Comparison of ENCODE assay signal across 12 mouse cellular contexts in genomic region chr14:72292656-72293299, GRCm38 (mm10).
DNase-seq lines count a peak whose midpoint lies in the region; TF ChIP-seq lines count a peak whose summit lies in the region.
"Had no signal": no experiment of that assay in that cellular context is flagged by ENCODE, and none has a peak within 500 bp of the region (broad histone marks: within the 10 kb centered on the region; RNA-seq: fewer than 3 reads in every experiment).

No protein-coding gene starts in this region.

- intact Hi-C loops in left cerebral cortex, postnatal 25 days (cut with DNase I), result loop anchor here (2.0 to 10.0 kb wide), 3 partner anchors 265 to 1398 kb away; no protein-coding TSS in a partner anchor

- 89% methylated on average over 7 of the region's 7 CpGs for WGBS in limb, embryonic 10.5 days

- H3K27me3 ChIP-seq in limb, embryonic 10.5 days (ENCODE audit: low read depth, poor library complexity, severe bottlenecking), result peaks cover 23% of the 10 kb centered on the region; the same call in 1 of the 2 replicates
- H3K27me3 ChIP-seq: liver, embryonic 12.5 days had no signal

- peak; percentile 6 to 41 for DNase-seq in frontal cortex, postnatal 36 days (ENCODE audit: low spot score in 2 of 2)
- DNase-seq in frontal cortex, postnatal 10 days (ENCODE audit: low spot score in 2 of 2), result no peak
- peak; percentile 4 to 32 for DNase-seq in left cerebral cortex, postnatal 25 days (ENCODE audit: low spot score in 2 of 2)
- DNase-seq in left cerebral cortex, adult 9 months (ENCODE audit: low spot score in 2 of 2), result no peak
- DNase-seq in brain, embryonic 14.5 days (ENCODE audit: low read depth), result peak; percentile 39
- peak; percentile 39 for DNase-seq in lung, postnatal 36 days
- no peak for DNase-seq in limb, embryonic 10.5 days (ENCODE audit: low spot score)
- no peak for DNase-seq in MN1 (ENCODE audit: low spot score)
- DNase-seq: cerebellum, adult 11 months; right cerebral cortex, postnatal 14 days had no signal

- no peaks in the 10 kb centered on the region for H3K9me3 ChIP-seq in limb, embryonic 10.5 days (replicated peaks)
- H3K9me3 ChIP-seq: liver, embryonic 12.5 days had no signal

- no peak for TF ChIP-seq CTCF in brain, embryonic 14.5 days (IDR thresholded peaks at IDR 0.05; ENCODE audit: borderline replicate concordance, extremely low read depth, insufficient read depth, insufficient read length)

- no peaks in the 10 kb centered on the region for H3K36me3 ChIP-seq in limb, embryonic 10.5 days
- H3K36me3 ChIP-seq: liver, embryonic 12.5 days had no signal

- H3K4me3 ChIP-seq in limb, embryonic 10.5 days, result no peak overlapping the region
- H3K4me3 ChIP-seq: liver, embryonic 12.5 days; myocyte had no signal

- H3K4me1 ChIP-seq in limb, embryonic 10.5 days, result peaks cover 11% of the 10 kb centered on the region; the same call in 1 of the 2 replicates
- H3K4me1 ChIP-seq: liver, embryonic 12.5 days had no signal

- H3K27ac ChIP-seq in limb, embryonic 10.5 days, result no peak overlapping the region
- H3K27ac ChIP-seq: liver, embryonic 12.5 days had no signal

- TF ChIP-seq POLR2A in brain, embryonic 14.5 days (IDR thresholded peaks at IDR 0.05; ENCODE audit: borderline replicate concordance, extremely low read depth, insufficient read depth, insufficient read length, poor library complexity, severe bottlenecking), result no peak

Comparison
In these comparisons a context has a peak if more than half of its experiments do, and no peak if none do; other contexts are left out.
1. DNase-seq: peak in frontal cortex, postnatal 36 days (2 of 2), left cerebral cortex, postnatal 25 days (2 of 2), brain, embryonic 14.5 days (single experiment) and lung, postnatal 36 days (single experiment); none in frontal cortex, postnatal 10 days (0 of 2), left cerebral cortex, adult 9 months (0 of 2), limb, embryonic 10.5 days (single experiment) and MN1 (single experiment).